Mouse (Mus musculus) liver, adult 2 months (tissue): ENCODE measurements around the gene Prm3.

ENCODE experiments used
- CTCF ChIP-seq: fragments of 200-500 bp; IDR thresholded peaks from 2 replicates; pipeline ENCODE4 v1.5.1; 2011; ENCODE audit warnings: low read depth, low read length, control low read depth
- POLR2A ChIP-seq: fragments of 200-500 bp; IDR thresholded peaks from 2 replicates; pipeline ENCODE4 v1.6.1; 2011; ENCODE audit warnings: low read length, control low read depth; ENCODE audit not compliant: insufficient read depth; ENCODE audit errors: extremely low read depth

- no peak for TF ChIP-seq POLR2A
- no peak for TF ChIP-seq CTCF
These were observed 22.2 kb upstream of the Prm3 start, which contains the start of gene Gm11172 for GRCm38 (mm10) chr16:10812865-10813371.
